Mouse (Mus musculus) forebrain, embryonic 10.5 days (tissue): ENCODE data around the gene Alkbh7. TPM values are rescaled to one million over a fixed set of nuclear protein-coding genes. Genes with fewer than 3 reads are reported as not detected.

Source experiments
- DNase-seq: peaks from one replicate; pipeline ENCODE4 v3.0.0-alpha.2; 2017; ENCODE audit warnings: low spot score; ENCODE audit errors: extremely low spot score
- H3K27ac ChIP-seq: fragments of 300-500 bp; sonication (generic); 2 replicates; pipeline ENCODE4 v1.5.1; 2016; ENCODE audit warnings: mild to moderate bottlenecking
- H3K27me3 ChIP-seq: fragments of 300-500 bp; sonication (generic); 2 replicates; pipeline ENCODE4 v1.6.1; 2016; ENCODE audit warnings: mild to moderate bottlenecking; ENCODE audit not compliant: poor library complexity, severe bottlenecking
- H3K36me3 ChIP-seq: fragments of 300-500 bp; sonication (generic); replicated peaks from 2 replicates; pipeline ENCODE4 v1.6.1; 2016; ENCODE audit warnings: mild to moderate bottlenecking, moderate library complexity
- H3K4me1 ChIP-seq: fragments of 300-500 bp; sonication (generic); 2 replicates; pipeline ENCODE4 v1.6.1; 2016
- H3K4me3 ChIP-seq: fragments of 300-500 bp; sonication (generic); 2 replicates; pipeline ENCODE4 v1.5.1; 2016; ENCODE audit warnings: mild to moderate bottlenecking, moderate library complexity
- H3K9me3 ChIP-seq: fragments of 300-500 bp; sonication (generic); 2 replicates; pipeline ENCODE4 v1.6.1; 2016; ENCODE audit warnings: mild to moderate bottlenecking, moderate library complexity
- WGBS: fragments of 180-500 bp; shearing (Covaris S2); methylation state at CpG from one replicate; pipeline ENCODE4 v1.1.7; 2016; 5-methylcytosine and 5-hydroxymethylcytosine counted together
- polyA plus RNA-seq: library from polyadenylated mRNA; unstranded; fragments of >200 nt; fragmentation: Nextera tagmentation; extraction: Ambion mirVana; gene quantifications from 2 replicates; pipeline ENCODE4 v1.2.1, GENCODE M21; 2016

The Alkbh7 gene
- 37.0 and 38.6 TPM in 2 replicates for polyA plus RNA-seq

GRCm38 (mm10) chr17:56997029-56997667 is at the start of gene Alkbh7:
Alkbh7 (plus strand) TSS chr17:56997339.
- peaks cover 19% of the 10 kb centered on the region for H3K4me1 ChIP-seq
- peak; percentile 97 for DNase-seq
- no peaks in the 10 kb centered on the region for H3K27me3 ChIP-seq
- H3K36me3 ChIP-seq, result peaks cover 81% of the 10 kb centered on the region
- under 1% methylated on average over 38 of the region's 38 CpGs for WGBS
- peak within 1 kb of the TSS; percentile 87 for H3K27ac ChIP-seq
- peak within 1 kb of the TSS; percentile 85 for H3K4me3 ChIP-seq
- H3K9me3 ChIP-seq, result no peaks in the 10 kb centered on the region

DNA sequence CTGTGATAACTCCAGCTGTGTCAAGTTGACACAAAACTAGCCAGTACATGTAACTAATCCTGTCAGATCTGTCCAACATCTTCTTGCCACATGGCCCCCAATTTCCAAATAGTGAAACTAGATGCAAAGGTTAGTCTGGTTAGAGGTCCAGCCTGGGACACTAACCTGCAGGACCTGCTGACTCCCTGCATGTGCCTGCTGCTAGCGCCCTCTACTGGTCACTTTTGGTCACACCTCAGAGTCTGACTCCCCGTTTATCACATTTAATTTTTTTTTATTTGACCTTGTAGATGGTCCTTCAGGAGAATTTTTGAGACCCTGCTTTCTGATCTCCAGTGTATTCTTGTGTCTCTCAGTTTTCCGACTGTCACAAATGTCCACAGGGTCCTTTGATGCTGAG is 46.2 kb upstream of the Alkbh7 start:
- Histone ChIP-seq H3K4me1 (no peaks in the 10 kb centered on the region), H3K27me3 (no peaks in the 10 kb centered on the region), H3K9me3 (peaks cover 6% of the 10 kb centered on the region; the same call in 1 of the 2 replicates), H3K36me3 (no peaks in the 10 kb centered on the region), H3K4me3 (no peak overlapping the region), H3K27ac (no peak overlapping the region)
- DNase-seq, result no peak
- WGBS, result 15% methylated on average over 3 of the region's 3 CpGs

GRCm38 (mm10) chr17:56952639-56953038 is 44.5 kb upstream of the Alkbh7 start:
- DNase-seq, result no peak
- H3K27ac ChIP-seq, result no peak overlapping the region
- no peak overlapping the region for H3K4me3 ChIP-seq
- no peaks in the 10 kb centered on the region for H3K36me3 ChIP-seq
- no peaks in the 10 kb centered on the region for H3K27me3 ChIP-seq
- 93% methylated on average over 1 of the region's 1 CpGs for WGBS
- peaks cover 3% of the 10 kb centered on the region; the same call in 1 of the 2 replicates for H3K4me1 ChIP-seq
- 0 out of 2 replicates have a peak, but pooled peaks cover 3% of the 10 kb centered on the region for H3K9me3 ChIP-seq

- H3K9me3 ChIP-seq, result no peaks in the 10 kb centered on the region
- H3K27me3 ChIP-seq, result no peaks in the 10 kb centered on the region
- no peak overlapping the region for H3K4me3 ChIP-seq
- H3K36me3 ChIP-seq, result no peaks in the 10 kb centered on the region
- H3K4me1 ChIP-seq, result peaks cover 3% of the 10 kb centered on the region; the same call in 1 of the 2 replicates
- 83% methylated on average over 7 of the region's 7 CpGs for WGBS
- no peak for DNase-seq
- no peak overlapping the region for H3K27ac ChIP-seq
Measured at GRCm38 (mm10) chr17:56954871-56955270, 42.3 kb upstream of the Alkbh7 start.

- H3K27ac ChIP-seq, result no peak overlapping the region
- WGBS, result 37% methylated on average over 11 of the region's 11 CpGs
Measured at GRCm38 (mm10) chr17:56957763-56958429, 39.2 kb upstream of the Alkbh7 start.

GRCm38 (mm10) chr17:56958667-56959066 is 38.5 kb upstream of the Alkbh7 start:
- Histone ChIP-seq H3K4me3 (no peak overlapping the region), H3K27ac (no peak overlapping the region), H3K36me3 (no peaks in the 10 kb centered on the region), H3K4me1 (peaks cover 3% of the 10 kb centered on the region; the same call in 1 of the 2 replicates), H3K27me3 (no peaks in the 10 kb centered on the region), H3K9me3 (no peaks in the 10 kb centered on the region)
- 85% methylated on average over 4 of the region's 4 CpGs for WGBS
- no peak for DNase-seq

More at GRCm38 (mm10) chr17:56957763-56958429, 39.2 kb upstream of the Alkbh7 start:
- DNase-seq, result no peak
- Histone ChIP-seq H3K27me3 (no peaks in the 10 kb centered on the region), H3K9me3 (no peaks in the 10 kb centered on the region), H3K36me3 (no peaks in the 10 kb centered on the region), H3K4me3 (no peak overlapping the region), H3K4me1 (peaks cover 3% of the 10 kb centered on the region; the same call in 1 of the 2 replicates)

- H3K9me3 ChIP-seq, result no peaks in the 10 kb centered on the region
- H3K4me3 ChIP-seq, result no peak overlapping the region
- DNase-seq, result no peak
- H3K27me3 ChIP-seq, result no peaks in the 10 kb centered on the region
- H3K27ac ChIP-seq, result no peak overlapping the region
- 92% methylated on average over 4 of the region's 4 CpGs for WGBS
- no peaks in the 10 kb centered on the region for H3K4me1 ChIP-seq
- no peaks in the 10 kb centered on the region for H3K36me3 ChIP-seq
Measured at GRCm38 (mm10) chr17:56961880-56962279, 35.3 kb upstream of the Alkbh7 start.

- H3K36me3 ChIP-seq, result no peaks in the 10 kb centered on the region
- H3K4me3 ChIP-seq, result no peak overlapping the region
- WGBS, result 87% methylated on average over 5 of the region's 5 CpGs
- no peaks in the 10 kb centered on the region for H3K9me3 ChIP-seq
- no peaks in the 10 kb centered on the region for H3K27me3 ChIP-seq
- H3K27ac ChIP-seq, result no peak overlapping the region
- no peak for DNase-seq
- H3K4me1 ChIP-seq, result no peaks in the 10 kb centered on the region
Measured at GRCm38 (mm10) chr17:56962642-56963405, 34.3 kb upstream of the Alkbh7 start.

DNA sequence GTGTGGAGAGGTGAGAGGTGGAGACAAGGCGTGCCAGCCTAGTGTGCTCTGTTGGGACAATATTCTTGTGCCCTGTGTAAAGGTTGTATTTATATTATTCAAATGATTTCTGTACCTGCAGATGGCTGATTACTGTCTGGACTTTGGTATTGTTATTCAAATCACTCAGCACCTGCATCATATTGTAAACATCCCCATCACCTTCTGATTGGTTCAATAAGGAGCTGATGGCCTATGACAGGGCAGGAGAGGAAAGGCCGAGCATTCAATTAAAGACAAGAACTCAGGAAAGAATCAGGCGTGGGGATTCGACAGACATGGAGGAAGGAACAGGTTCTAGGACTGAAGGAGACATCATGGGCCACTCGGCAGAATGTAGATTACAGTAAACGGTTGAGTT is 33.5 kb upstream of the Alkbh7 start:
- Histone ChIP-seq H3K27me3 (no peaks in the 10 kb centered on the region), H3K4me3 (no peak overlapping the region), H3K4me1 (no peaks in the 10 kb centered on the region), H3K27ac (no peak overlapping the region), H3K36me3 (no peaks in the 10 kb centered on the region), H3K9me3 (no peaks in the 10 kb centered on the region)
- no peak for DNase-seq
- 86% methylated on average over 6 of the region's 6 CpGs for WGBS

DNA sequence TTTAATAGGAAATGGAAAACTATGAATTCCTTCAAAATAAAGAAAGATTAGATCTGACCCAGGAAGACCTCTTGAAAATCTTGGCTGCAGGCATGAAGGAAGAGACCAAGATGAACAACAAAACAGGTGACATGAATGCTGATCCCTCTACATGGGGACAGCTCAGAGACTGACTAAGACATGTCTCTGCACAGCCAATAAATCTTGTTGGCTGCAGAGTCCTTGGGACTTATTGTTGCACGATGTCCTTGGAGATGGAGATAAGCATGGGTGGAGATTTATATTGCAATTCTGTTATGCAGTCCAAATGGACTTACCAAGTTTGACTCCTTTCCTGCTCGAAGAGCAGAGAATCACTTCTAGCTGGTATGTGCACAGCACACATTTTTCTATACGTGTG is 27.8 kb upstream of the Alkbh7 start:
- Histone ChIP-seq H3K9me3 (no peaks in the 10 kb centered on the region), H3K36me3 (no peaks in the 10 kb centered on the region), H3K4me3 (no peak overlapping the region), H3K4me1 (no peaks in the 10 kb centered on the region), H3K27me3 (0 out of 2 replicates have a peak, but pooled peaks cover 5% of the 10 kb centered on the region), H3K27ac (no peak overlapping the region)
- 83% methylated on average over 3 of the region's 3 CpGs for WGBS
- DNase-seq, result no peak

- no peaks in the 10 kb centered on the region for H3K36me3 ChIP-seq
- 72% methylated on average over 5 of the region's 5 CpGs for WGBS
- H3K9me3 ChIP-seq, result no peaks in the 10 kb centered on the region
- H3K27ac ChIP-seq, result no peak overlapping the region
- no peak overlapping the region for H3K4me3 ChIP-seq
- DNase-seq, result no peak
- no peaks in the 10 kb centered on the region for H3K4me1 ChIP-seq
- H3K27me3 ChIP-seq, result 0 out of 2 replicates have a peak, but pooled peaks cover 5% of the 10 kb centered on the region
Measured at GRCm38 (mm10) chr17:56970081-56970480, 27.1 kb upstream of the Alkbh7 start.

- H3K36me3 ChIP-seq, result no peaks in the 10 kb centered on the region
- H3K27ac ChIP-seq, result no peak overlapping the region
- WGBS, result 66% methylated on average over 13 of the region's 14 CpGs
- H3K4me3 ChIP-seq, result no peak overlapping the region
- H3K27me3 ChIP-seq, result 0 out of 2 replicates have a peak, but pooled peaks cover 5% of the 10 kb centered on the region
- no peak for DNase-seq
- H3K4me1 ChIP-seq, result no peaks in the 10 kb centered on the region
- H3K9me3 ChIP-seq, result no peaks in the 10 kb centered on the region
Measured at GRCm38 (mm10) chr17:56973956-56974707, 23.0 kb upstream of the Alkbh7 start.
